8 mouse cellular contexts compared by ENCODE assay signal in the genomic region with DNA sequence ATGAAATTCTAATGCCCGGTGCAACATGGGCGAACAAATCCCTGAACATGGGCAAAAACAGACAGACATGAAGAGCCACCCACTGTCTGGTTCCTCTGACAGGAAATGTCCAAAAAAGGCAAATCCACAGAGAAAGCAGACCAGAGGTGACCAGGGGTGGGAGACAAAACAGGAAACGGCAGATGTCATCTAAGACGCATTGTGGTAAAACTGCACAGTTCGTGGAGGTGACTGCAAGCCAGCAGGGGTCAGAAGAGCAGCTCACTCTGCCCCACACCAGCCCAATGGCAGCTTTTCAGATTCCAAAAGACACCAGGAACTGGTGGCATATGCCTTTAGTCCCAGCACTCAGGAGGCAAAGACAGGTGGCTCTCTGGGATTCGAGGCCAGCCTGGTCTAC. TPM values are rescaled to one million over a fixed set of nuclear protein-coding genes. Genes with fewer than 3 reads are reported as not detected.
A peak's percentile ranks its signal among the peaks of the same experiment; 100 is the strongest.
DNase-seq lines count a peak whose midpoint lies in the region; ATAC-seq and TF ChIP-seq lines count a peak whose summit lies in the region.

No protein-coding gene starts in this region.

- no peak for ATAC-seq in Patski
- no peak for ATAC-seq in liver, embryonic 12.5 days

- peak; percentile 44 for DNase-seq in kidney, adult 9 months
- no peak for DNase-seq in kidney, postnatal 10 days
- DNase-seq in Patski (ENCODE audit: low read depth, low spot score), result peak; percentile 27
- DNase-seq in spleen, postnatal 36 days (ENCODE audit: low spot score in 2 of 2), result peak; percentile 78 to 79
- DNase-seq in ovary, postnatal 36 days (ENCODE audit: low spot score), result no peak
- DNase-seq in cerebellum, postnatal 36 days, result no peak
- DNase-seq in adrenal gland, postnatal 25 days, result no peak

- H3K9ac ChIP-seq in liver, embryonic 12.5 days, result no peak overlapping the region

- no peak overlapping the region for H3K4me2 ChIP-seq in liver, embryonic 12.5 days

- H3K9me3 ChIP-seq in liver, embryonic 12.5 days (replicated peaks), result no peaks in the 10 kb centered on the region

- POLR2A ChIA-PET in Patski (lab: Charles Lee), result no interaction called here

- H3K4me3 ChIP-seq in liver, embryonic 12.5 days, result no peak overlapping the region

- H3K27ac ChIP-seq in liver, embryonic 12.5 days, result peak overlapping the region; percentile 74

- no peak for TF ChIP-seq CTCF in Patski (IDR thresholded peaks at IDR 0.05)

- peaks cover 35% of the 10 kb centered on the region for H3K36me3 ChIP-seq in liver, embryonic 12.5 days

- in situ Hi-C loops in Patski (cut with MboI; ENCODE audit: low pct_unique_long_range_greater_than_20kb), result no loop called here

- 29% methylated on average over 6 of the region's 6 CpGs for WGBS in liver, embryonic 12.5 days (ENCODE audit: insufficient replicate concordance)

- no peaks in the 10 kb centered on the region for H3K27me3 ChIP-seq in Patski
- H3K27me3 ChIP-seq in liver, embryonic 12.5 days (replicated peaks), result no peaks in the 10 kb centered on the region

- CTCF ChIA-PET in Patski (lab: Charles Lee), result interaction anchor here (0.9 to 1.4 kb wide), 2 partner anchors 9 to 29 kb away, joined by 3 read pairs; no protein-coding TSS in a partner anchor

- peaks cover 61% of the 10 kb centered on the region for H3K4me1 ChIP-seq in liver, embryonic 12.5 days

RNA-seq across cellular contexts. Expression of gene Cotl1, which starts 28.4 kb away (rescaled TPM):
- polyA plus RNA-seq in Patski (2021), result 33.3 TPM
- 46.5 and 49.5 TPM in 2 replicates for polyA plus RNA-seq in liver, embryonic 12.5 days (2016; fragmentation: Nextera tagmentation; extraction: Ambion mirVana)
- 38.3 and 40.8 TPM in 2 replicates for total RNA-seq in adrenal gland, postnatal 25 days (2021)

RNA-seq across cellular contexts. Expression of gene Tldc1, which starts 33.7 kb away (rescaled TPM):
- polyA plus RNA-seq in Patski (2021), result 21.1 TPM
- polyA plus RNA-seq in liver, embryonic 12.5 days (2016; fragmentation: Nextera tagmentation; extraction: Ambion mirVana), result 6.1 and 6.7 TPM in 2 replicates
- total RNA-seq in adrenal gland, postnatal 25 days (2021), result 11.3 and 22.1 TPM in 2 replicates

RNA-seq across cellular contexts. Expression of gene Klhl36, which starts 50.1 kb away (rescaled TPM):
- polyA plus RNA-seq in Patski (2021), result 8.6 TPM
- 7.0 and 7.7 TPM in 2 replicates for polyA plus RNA-seq in liver, embryonic 12.5 days (2016; fragmentation: Nextera tagmentation; extraction: Ambion mirVana)
- 6.9 and 13.5 TPM in 2 replicates for total RNA-seq in adrenal gland, postnatal 25 days (2021)

Comparison
In these comparisons a context has a peak if more than half of its experiments do, and no peak if none do; other contexts are left out.
1. DNase-seq: peak in kidney, adult 9 months (single experiment), Patski (single experiment) and spleen, postnatal 36 days (2 of 2); none in kidney, postnatal 10 days (single experiment), ovary, postnatal 36 days (single experiment), cerebellum, postnatal 36 days (0 of 2) and adrenal gland, postnatal 25 days (single experiment).